Mouse (Mus musculus): Measurements from ENCODE around the gene Actl7b.

Actl7b gene

DNA sequence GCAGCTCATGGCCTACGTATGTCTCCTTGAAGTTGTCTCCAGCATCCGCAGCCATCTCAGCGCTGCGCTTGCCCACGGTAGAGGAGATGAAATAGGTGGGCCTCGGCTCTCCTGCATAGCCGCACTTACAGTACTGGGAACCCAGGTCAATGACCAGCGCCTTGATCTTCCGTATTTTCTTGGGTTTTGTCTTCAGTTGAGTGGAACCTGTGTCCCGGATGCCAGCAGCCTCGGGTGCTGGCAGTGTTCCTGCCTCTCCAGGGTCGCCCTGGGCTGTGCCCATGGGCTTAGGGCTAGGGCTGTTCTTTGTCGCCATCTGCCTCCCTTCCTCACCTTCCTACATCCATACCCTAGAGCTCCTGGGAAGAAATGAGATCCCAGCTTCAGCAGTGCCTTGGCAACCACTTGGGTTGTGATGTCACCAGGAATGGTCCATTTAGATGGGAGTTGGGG, at the start of gene Actl7b:
Gene Actl7b (minus strand): TSS at position 403 of the 453 bp plus-strand sequence.
- DNase-seq: no peak

GRCm38 (mm10) chr4:56771065-56771464, 29.8 kb upstream of the Actl7b start:
- DNase-seq: no peak

DNA sequence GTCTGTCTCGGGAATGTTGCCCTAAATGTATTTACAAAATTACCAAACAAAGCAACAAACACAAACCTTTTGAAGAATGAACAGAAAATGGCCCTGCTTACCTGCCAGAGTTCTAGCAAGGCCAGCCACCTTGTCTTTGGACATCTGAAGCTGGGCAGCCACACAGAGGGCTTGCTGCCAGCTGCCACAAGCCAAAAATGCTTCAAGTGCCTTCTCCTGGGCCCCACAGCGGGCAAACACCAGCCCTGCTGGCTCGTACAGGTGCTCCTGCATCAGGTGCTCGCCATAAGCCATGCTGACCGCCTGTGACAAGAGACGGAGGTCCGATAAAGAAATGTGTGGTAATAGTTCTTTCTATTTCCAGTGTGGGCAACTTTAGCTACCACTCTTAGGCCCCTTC, 27.7 kb upstream of the Actl7b start:
- DNase-seq: no peak

DNA sequence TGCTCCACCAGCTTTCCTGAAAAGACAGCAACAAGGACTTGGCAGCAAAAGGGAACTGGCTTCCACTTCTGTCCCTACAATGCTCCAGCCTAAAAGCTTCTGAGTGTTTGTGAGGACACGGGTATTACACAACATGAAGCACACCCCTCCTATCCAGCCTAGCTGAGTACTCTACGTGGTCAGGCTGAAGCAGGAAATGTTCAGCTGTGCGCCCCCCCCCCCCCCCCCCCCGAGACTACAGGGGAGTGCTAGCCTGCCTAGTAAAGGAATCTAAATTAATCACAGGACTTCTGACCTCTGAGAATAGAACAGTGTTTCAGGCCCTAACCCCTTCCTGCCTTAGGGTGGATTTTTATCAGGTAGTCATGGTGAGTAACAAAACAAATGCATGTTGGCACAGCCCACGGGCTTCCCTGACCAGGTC, 26.6 kb upstream of the Actl7b start:
- DNase-seq: no peak

DNA sequence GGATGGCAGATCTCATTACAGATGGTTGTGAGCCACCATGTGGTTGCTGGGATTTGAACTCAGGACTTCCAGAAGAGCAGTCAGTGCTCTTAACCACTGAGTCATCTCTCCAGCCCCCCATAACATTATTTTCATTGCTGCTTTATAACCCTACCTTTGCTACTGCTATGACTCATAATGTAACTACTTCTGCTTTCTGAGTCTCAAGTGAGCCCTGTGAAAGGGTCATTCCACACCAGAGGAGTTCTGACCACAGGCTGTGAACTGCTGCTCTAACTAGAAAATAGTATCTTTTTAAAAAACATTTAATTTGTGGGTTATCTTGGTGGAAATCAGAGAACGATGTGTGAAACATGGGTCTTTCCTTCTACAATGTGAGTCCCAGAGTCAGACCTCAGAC, 16.4 kb upstream of the Actl7b start:
- DNase-seq: no peak

GRCm38 (mm10) chr4:56756966-56757600, 15.8 kb upstream of the Actl7b start:
- DNase-seq: no peak

DNA sequence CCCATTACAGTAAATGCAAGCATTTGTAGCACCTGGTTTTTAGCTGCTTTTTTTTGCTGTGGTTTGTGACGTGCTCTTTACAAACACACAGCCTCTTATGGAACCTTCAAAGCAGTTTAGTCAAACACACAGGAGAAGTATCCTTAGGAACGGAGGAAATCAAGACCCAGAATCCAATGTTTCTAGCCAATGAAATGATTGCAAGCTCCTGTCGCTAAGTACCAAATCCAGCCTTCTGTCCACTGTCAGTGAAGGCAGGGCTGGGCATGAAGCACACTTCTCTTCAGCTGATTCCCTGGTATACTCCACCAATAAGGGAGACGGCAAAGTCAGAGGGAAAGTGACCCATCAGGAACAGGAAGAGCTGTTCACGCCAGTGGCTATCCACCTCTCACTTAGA, 14.8 kb upstream of the Actl7b start:
- no peak for DNase-seq

DNA sequence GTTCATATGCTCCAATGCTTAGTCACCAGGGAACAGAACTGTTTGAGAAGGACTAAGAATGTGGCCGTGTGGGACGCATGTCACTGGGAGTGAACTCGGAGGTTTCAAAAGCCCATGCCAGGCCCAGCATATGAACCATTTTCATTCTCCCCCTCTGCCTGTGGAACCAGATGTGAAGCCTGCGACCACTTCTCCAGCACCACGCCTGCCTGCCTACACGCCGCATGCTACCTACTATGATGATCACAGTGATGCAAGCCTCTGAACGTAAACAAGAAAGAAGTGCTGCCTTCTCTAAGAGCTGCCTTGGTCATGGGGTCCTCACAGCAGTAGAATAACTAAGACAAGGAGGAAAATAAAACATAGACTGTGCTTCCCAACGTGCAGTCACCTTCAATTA, 6.2 kb upstream of the Actl7b start:
- no peak for DNase-seq

- no peak for DNase-seq
Measured at GRCm38 (mm10) chr4:56746345-56746744, 5.1 kb upstream of the Actl7b start.

DNA sequence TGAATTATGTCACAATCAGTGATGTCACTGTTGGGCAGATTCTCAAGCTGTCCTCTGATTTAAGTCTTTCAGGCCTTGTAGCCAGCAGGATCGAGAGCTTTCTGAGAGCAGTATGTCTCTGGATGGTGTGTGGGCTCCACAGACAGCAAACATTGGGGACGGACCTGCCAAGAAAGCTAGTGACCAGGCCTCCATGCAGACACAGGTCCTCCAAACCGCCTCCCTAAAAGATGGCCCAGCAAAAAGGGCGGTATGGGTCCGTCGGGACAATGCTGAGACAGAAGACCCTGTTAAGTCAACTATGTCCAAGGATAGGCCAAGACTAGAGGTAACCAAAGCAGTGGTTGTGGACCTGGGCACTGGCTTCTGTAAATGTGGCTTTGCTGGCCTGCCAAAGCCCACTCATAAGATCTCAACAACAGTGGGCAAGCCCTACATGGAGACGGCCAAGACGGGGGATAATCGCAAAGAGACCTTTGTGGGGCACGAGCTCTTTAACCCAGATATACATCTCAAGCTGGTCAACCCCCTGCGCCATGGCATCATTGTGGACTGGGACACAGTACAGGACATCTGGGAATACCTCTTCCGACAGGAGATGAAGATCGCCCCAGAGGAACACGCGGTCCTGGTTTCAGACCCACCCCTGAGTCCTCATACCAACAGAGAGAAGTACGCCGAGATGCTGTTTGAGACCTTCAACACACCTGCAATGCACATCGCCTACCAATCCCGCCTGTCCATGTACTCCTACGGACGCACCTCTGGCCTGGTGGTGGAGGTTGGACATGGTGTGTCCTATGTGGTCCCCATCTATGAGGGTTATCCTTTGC, 2.3 kb upstream of the Actl7b start, which contains the start of gene Actl7a:
Gene Actl7a (plus strand): TSS at position 51 of the 833 bp plus-strand sequence.
- DNase-seq: no peak

DNA sequence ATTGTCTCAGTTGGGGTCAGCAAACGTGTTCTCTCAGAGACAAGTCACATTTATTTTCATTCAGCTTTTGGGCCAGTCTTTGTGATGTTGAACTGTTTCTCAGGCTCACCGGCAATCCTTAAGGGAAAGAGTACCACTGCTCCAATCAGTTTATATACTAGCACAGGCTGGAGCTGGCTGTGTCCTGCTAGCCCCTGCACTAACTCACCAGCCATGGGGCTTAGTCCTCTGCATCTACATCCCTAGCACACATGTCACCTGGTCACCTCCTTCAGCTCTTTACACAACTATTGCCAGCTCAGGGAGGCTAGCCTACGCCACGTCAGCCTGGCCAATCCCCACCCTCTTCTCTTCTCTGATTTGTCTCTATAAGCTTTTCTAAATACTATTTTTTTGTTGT, 1.5 kb upstream of the Actl7b start:
- DNase-seq: no peak

DNA sequence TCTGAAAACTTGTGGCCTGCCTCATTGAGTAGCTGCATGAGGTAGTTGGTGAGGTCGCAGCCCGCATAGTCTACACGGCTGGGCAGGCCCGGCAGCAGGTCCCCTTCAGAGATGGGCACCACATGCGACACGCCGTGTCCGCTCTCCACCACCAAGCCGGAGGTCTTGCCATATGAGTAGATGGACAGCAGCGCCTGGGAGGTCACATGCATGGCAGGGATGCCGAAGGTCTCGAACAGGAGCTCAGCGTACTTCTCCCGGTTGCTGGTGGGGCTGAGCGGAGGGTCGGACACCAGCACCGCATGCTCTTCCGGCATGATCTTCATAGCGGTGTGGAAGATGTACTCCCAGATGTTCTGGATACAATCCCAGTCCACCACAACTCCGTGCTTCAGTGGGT, 632 bp downstream of the Actl7b start:
- DNase-seq: no peak

DNA sequence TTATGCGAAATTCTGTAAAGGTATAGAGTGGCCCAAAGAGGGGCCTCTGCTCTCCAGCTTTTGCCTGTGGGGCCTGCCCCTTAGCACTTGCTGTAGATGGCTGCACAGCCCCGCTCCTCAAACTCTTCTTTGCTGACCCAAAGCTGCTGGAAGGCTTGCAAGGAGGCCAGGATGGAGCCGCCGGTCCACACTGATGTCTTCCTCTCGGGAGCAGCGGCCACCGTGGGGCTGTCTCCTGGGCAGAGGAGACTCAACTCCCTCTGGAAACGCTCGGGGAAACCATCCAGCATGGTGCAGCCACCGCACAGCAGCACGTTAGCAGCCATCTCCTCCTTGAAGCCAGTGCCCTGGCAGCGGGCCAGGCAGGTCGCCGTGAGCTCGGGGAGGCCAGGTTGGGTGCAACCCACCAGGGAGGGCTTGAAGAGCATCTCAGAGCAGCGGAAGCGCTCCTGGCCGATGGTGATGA, 1.2 kb downstream of the Actl7b start, which contains the start of gene Gm26657:
Gene Gm26657 (plus strand): TSS at position 51 of the 466 bp plus-strand sequence.
- DNase-seq: no peak

- peak; percentile 21 to 29 for DNase-seq
Measured at GRCm38 (mm10) chr4:56725839-56726238, 15.4 kb downstream of the Actl7b start.

DNA sequence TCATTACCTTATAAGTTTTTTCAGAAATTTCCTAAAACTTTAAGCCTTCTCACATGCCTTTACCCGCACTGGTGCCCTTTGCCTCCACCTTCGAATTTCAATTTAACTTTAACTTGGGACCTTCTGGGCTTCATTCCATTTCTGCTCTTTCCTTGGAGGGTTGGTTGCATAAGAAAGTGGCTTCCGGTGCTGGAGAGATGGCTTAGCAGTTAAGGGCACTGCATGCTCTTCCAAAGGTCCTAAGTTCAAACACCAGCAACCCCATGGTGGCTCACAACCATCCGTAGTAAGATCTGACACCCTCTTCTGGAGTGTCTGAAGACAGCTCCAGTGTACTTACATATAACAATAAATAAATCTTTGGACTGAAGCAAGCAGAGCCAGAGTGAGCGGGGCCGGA, 18.0 kb downstream of the Actl7b start:
- DNase-seq: no peak

- no peak for DNase-seq
Measured at GRCm38 (mm10) chr4:56722346-56722745, 18.9 kb downstream of the Actl7b start.

- peak; percentile 26 to 31 for DNase-seq
Measured at GRCm38 (mm10) chr4:56721469-56721868, 19.8 kb downstream of the Actl7b start.

- DNase-seq: no peak
Measured at GRCm38 (mm10) chr4:56720403-56720802, 20.8 kb downstream of the Actl7b start.

GRCm38 (mm10) chr4:56719456-56719855, 21.8 kb downstream of the Actl7b start:
- DNase-seq: no peak

- DNase-seq: no peak
Measured at GRCm38 (mm10) chr4:56718573-56719442, 22.4 kb downstream of the Actl7b start.

- no peak for DNase-seq
Measured at GRCm38 (mm10) chr4:56717932-56718331, 23.3 kb downstream of the Actl7b start.

- no peak for DNase-seq
Measured at GRCm38 (mm10) chr4:56716801-56717200, 24.4 kb downstream of the Actl7b start.

DNA sequence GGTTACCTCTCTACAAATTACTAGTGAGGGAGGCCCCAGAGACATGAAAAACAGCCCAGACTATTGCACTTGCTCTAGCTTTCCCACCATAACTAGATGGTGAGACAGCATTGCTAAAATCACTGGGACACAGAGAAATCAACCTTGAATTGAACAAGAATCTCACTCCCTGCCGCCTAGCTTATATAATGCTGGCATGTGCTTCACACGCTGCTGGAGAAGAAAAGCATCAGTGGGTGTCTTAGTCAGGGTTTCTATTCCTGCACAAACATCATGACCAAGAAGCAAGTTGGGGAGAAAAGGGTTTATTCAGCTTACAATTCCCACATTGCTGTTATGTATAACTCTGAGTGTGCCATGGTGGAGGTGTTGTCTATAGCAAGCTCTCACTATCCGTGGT, 28.1 kb downstream of the Actl7b start:
- no peak for DNase-seq

Measured in B cell, adult 2 months (primary cell).